In genomic region chr5:106826044-106826443, GRCm38 (mm10) we compare ENCODE assay signal across 11 mouse cellular contexts.
DNase-seq lines count a peak whose midpoint lies in the region; ATAC-seq lines count a peak whose summit lies in the region.
"Had no signal": no experiment of that assay in that cellular context is flagged by ENCODE, and none has a peak within 500 bp of the region (broad histone marks: within the 10 kb centered on the region; RNA-seq: fewer than 3 reads in every experiment).

No protein-coding gene starts in this region.

- no peaks in the 10 kb centered on the region for H3K36me3 ChIP-seq in kidney, embryonic 16.5 days (ENCODE audit: insufficient read depth, low read length)
- H3K36me3 ChIP-seq: heart, embryonic 10.5 days had no signal

- H3K9ac ChIP-seq in kidney, embryonic 16.5 days (replicated peaks; ENCODE audit: low read length) = no peak overlapping the region

- intact Hi-C loops in gastrocnemius, postnatal 36 days (cut with DNase I) = no loop called here

- no peaks in the 10 kb centered on the region for H3K4me1 ChIP-seq in kidney, embryonic 16.5 days (ENCODE audit: insufficient read depth, low read length)

- peak overlapping the region; percentile 40 for H3K4me3 ChIP-seq in kidney, embryonic 16.5 days (ENCODE audit: low read length)

- H3K4me2 ChIP-seq in kidney, embryonic 16.5 days (replicated peaks; ENCODE audit: low read depth, low read length) = peak overlapping the region; percentile 58; the same call in 1 of the 2 replicates

- no peak overlapping the region for H3K27ac ChIP-seq in kidney, embryonic 16.5 days (ENCODE audit: low read length)

- DNase-seq in CD4-positive, CD25-positive, alpha-beta regulatory T cell, adult 2 months (ENCODE audit: low read depth, low spot score) = peak; percentile 27
- DNase-seq in kidney, postnatal 36 days = no peak
- DNase-seq in thymus, postnatal 4 days = peak; percentile 19
- DNase-seq in thymus, postnatal 0 days (ENCODE audit: low spot score) = no peak
- no peak for DNase-seq in gastrocnemius, postnatal 36 days
- DNase-seq in adrenal gland, adult 18-20 months (ENCODE audit: low spot score in 2 of 2) = no peak
- DNase-seq: adrenal gland, adult 8-10 months; cerebellum, adult 8-10 months had no signal

- 0 out of 2 replicates have a peak, but pooled peaks cover 4% of the 10 kb centered on the region for H3K27me3 ChIP-seq in kidney, embryonic 16.5 days (ENCODE audit: insufficient read depth, low read length)

- 0 out of 2 replicates have a peak, but pooled peaks cover 3% of the 10 kb centered on the region for H3K9me3 ChIP-seq in kidney, embryonic 16.5 days (ENCODE audit: low read length)
- H3K9me3 ChIP-seq: heart, embryonic 10.5 days had no signal

- no peak for ATAC-seq in CD4-positive, CD25-positive, alpha-beta regulatory T cell, adult 4 months
- ATAC-seq in kidney, embryonic 16.5 days (ENCODE audit: low FRiP score, low TSS enrichment) = no peak

- WGBS in kidney, embryonic 16.5 days = 43% methylated on average over 8 of the region's 8 CpGs

Comparison
In these comparisons a context has a peak if more than half of its experiments do, and no peak if none do; other contexts are left out.
1. DNase-seq: peak in CD4-positive, CD25-positive, alpha-beta regulatory T cell, adult 2 months (single experiment) and thymus, postnatal 4 days (single experiment); none in kidney, postnatal 36 days (0 of 2), thymus, postnatal 0 days (single experiment), gastrocnemius, postnatal 36 days (0 of 2) and adrenal gland, adult 18-20 months (0 of 2).